Mouse (Mus musculus) kidney, adult 2 months (tissue): ENCODE measurements around the gene Slco2b1. TPM values are rescaled to one million over a fixed set of nuclear protein-coding genes. Genes with fewer than 3 reads are reported as not detected.
"Not testable (repeated sequence)": the region's sequence is repeated elsewhere in the genome, so short reads cannot be mapped to it uniquely, and the experiment has no call there.

Experiments used
- DNase-seq: peaks from one replicate; pipeline ENCODE4 v3.0.0; 2021
- H3K27ac ChIP-seq: fragments of 200-500 bp; 2 replicates; pipeline ENCODE4 v1.5.1; 2012; ENCODE audit warnings: low read depth, low read length, control low read depth, inconsistent platforms; ENCODE audit not compliant: insufficient read depth
- H3K27me3 ChIP-seq: fragments of 200-500 bp; replicated peaks from 2 replicates; pipeline ENCODE4 v1.6.1; 2012; ENCODE audit warnings: mild to moderate bottlenecking, moderate library complexity, low read length, inconsistent platforms; ENCODE audit not compliant: control insufficient read depth, insufficient read depth
- H3K36me3 ChIP-seq: fragments of 200-500 bp; 2 replicates; pipeline ENCODE4 v1.6.1; 2012; ENCODE audit warnings: mild to moderate bottlenecking, moderate library complexity, low read length, inconsistent platforms; ENCODE audit not compliant: control insufficient read depth, insufficient read depth
- H3K4me1 ChIP-seq: fragments of 200-500 bp; 2 replicates; pipeline ENCODE4 v1.6.1; 2011; ENCODE audit warnings: low read length; ENCODE audit not compliant: control insufficient read depth, insufficient read depth
- H3K4me3 ChIP-seq: fragments of 200-500 bp; 2 replicates; pipeline ENCODE4 v1.5.1; 2011; ENCODE audit warnings: mild to moderate bottlenecking, low read depth, low read length, control low read depth; ENCODE audit not compliant: insufficient read depth
- CTCF ChIP-seq: fragments of 200-500 bp; conservative IDR thresholded peaks from 2 replicates; pipeline ENCODE4 v1.5.1; 2011; ENCODE audit warnings: low read depth, mild to moderate bottlenecking, control low read depth, low read length, moderate library complexity, mixed read lengths; ENCODE audit not compliant: insufficient read depth, insufficient read length
- POLR2A ChIP-seq: fragments of 200-500 bp; IDR thresholded peaks from one replicate; pipeline ENCODE4 v1.6.1; 2011; ENCODE audit warnings: low read depth, low read length, control low read depth
- WGBS: fragments of 180-500 bp; shearing (Covaris S2); methylation state at CpG from one replicate; pipeline ENCODE4 v1.1.7; 2018; 5-methylcytosine and 5-hydroxymethylcytosine counted together
- polyA plus RNA-seq: library from polyadenylated mRNA; depleted of rRNA; stranded (reverse); fragments of >200 nt; gene quantifications from 2 replicates; pipeline ENCODE4 v1.2.3, GENCODE M21; 2012

Gene Slco2b1
- polyA plus RNA-seq, 1 experiment = 28.4 TPM

GRCm38 (mm10) chr7:99702201-99702600, 8.9 kb downstream of the Slco2b1 start:
- no peak for TF ChIP-seq CTCF
- DNase-seq = peak; percentile 58
- H3K27me3 ChIP-seq = no peaks in the 10 kb centered on the region
- 53% methylated on average over 6 of the region's 6 CpGs for WGBS
- no peaks in the 10 kb centered on the region for H3K36me3 ChIP-seq
- peak overlapping the region; percentile 68 for H3K27ac ChIP-seq
- no peaks in the 10 kb centered on the region for H3K4me1 ChIP-seq
- no peak overlapping the region for H3K4me3 ChIP-seq

- 83% methylated on average over 4 of the region's 4 CpGs for WGBS
- peak overlapping the region; percentile 40; the same call in 1 of the 2 replicates for H3K27ac ChIP-seq
Observed at GRCm38 (mm10) chr7:99700641-99701040, 10.5 kb downstream of the Slco2b1 start.

DNA sequence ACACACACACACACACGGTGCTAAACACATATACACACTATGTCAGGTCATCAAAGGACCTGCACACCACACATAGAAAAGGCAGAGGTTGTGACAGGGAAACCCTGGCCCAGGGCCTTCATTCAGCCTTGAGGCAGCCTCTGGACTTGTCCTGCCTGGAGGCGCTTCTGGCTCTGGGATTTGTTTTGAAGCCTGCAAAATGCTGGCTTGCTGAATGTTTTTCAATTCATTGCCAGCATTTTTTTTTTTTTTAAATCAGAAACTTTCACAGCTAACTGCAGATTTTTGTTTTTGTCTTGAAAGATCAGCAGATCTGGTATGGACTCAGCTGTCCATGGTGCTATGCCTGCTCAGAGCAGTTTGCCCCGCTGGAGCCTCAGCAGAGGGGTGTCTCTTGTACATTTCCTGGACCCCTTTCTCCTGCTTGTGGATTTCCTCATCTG, 11.4 kb downstream of the Slco2b1 start:
- no peaks in the 10 kb centered on the region for H3K27me3 ChIP-seq
- H3K27ac ChIP-seq = 0 out of 2 replicates have a peak overlapping the region, but pooled peaks have one; percentile 36
- TF ChIP-seq CTCF (no peak), POLR2A (no peak)
- DNase-seq = peak; percentile 69
- no peak overlapping the region for H3K4me3 ChIP-seq
- 44% methylated on average over 3 of the region's 3 CpGs for WGBS
- no peaks in the 10 kb centered on the region for H3K36me3 ChIP-seq
- H3K4me1 ChIP-seq = peaks cover 11% of the 10 kb centered on the region; the same call in 1 of the 2 replicates

More at GRCm38 (mm10) chr7:99700641-99701040, 10.5 kb downstream of the Slco2b1 start:
- peaks cover 5% of the 10 kb centered on the region; the same call in 1 of the 2 replicates for H3K4me1 ChIP-seq
- TF ChIP-seq CTCF = no peak
- no peak for TF ChIP-seq POLR2A
- H3K4me3 ChIP-seq = no peak overlapping the region
- H3K27me3 ChIP-seq = no peaks in the 10 kb centered on the region
- no peak for DNase-seq
- H3K36me3 ChIP-seq = no peaks in the 10 kb centered on the region

DNA sequence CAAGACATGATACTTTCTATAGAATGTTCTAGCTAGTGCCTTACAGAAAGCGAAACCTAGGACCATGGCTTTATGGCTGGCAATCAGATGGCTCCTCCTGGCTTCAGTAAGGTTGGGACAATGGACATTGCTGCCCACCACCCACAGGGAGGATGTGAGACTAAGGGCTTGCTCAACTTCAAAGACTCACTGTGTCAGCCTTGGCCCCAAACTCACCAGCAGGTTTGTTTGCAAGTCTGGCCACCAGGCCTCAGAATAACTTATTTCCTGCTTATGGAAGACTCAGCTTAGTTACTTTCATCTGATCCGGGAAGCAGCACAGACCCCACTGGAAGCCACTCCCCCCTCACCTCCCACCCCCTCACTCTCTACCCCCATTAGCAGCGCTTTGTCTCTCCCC, 12.0 kb downstream of the Slco2b1 start:
- Histone ChIP-seq H3K4me1 (peaks cover 11% of the 10 kb centered on the region; the same call in 1 of the 2 replicates), H3K27me3 (no peaks in the 10 kb centered on the region), H3K36me3 (no peaks in the 10 kb centered on the region), H3K4me3 (no peak overlapping the region), H3K27ac (peak overlapping the region; percentile 41; the same call in 1 of the 2 replicates)
- DNase-seq = no peak
- no peak for TF ChIP-seq CTCF
- WGBS = 53% methylated on average over 3 of the region's 3 CpGs

- Histone ChIP-seq H3K4me1 (peaks cover 11% of the 10 kb centered on the region; the same call in 1 of the 2 replicates), H3K27me3 (no peaks in the 10 kb centered on the region), H3K27ac (no peak overlapping the region), H3K36me3 (no peaks in the 10 kb centered on the region), H3K4me3 (no peak overlapping the region)
- WGBS = 84% methylated on average over 3 of the region's 3 CpGs
- no peak for DNase-seq
- no peak for TF ChIP-seq CTCF
- no peak for TF ChIP-seq POLR2A
Observed at GRCm38 (mm10) chr7:99698576-99698975, 12.6 kb downstream of the Slco2b1 start.

DNA sequence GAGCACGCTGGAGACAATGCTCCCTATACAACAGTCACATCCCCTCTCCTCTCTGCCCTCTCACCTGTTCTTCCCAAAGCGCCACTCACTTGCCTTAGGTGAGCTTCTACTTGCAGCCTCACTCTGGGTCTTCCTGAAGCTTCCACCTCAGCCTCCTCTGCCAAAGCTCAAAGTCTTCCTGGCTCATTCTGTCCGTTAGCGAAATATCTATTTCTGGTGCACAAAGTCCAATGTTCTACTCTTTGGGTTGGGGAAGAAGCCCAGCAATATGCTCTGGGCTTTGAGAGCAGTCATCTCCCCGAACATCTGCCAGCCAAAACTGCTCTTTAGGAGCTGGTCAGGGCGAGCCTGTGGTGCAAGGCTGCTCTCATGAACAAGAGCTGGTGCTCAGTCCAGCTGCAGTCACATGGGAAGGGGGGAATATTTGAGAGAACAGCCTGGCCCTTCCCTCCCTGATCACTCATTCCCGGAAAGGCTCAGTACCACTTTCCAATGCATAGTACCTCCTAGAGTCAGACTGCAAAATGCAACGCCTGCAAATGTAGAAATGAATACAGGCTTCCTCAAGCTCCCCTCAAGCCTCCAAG, 15.6 kb downstream of the Slco2b1 start:
- WGBS = 67% methylated on average over 8 of the region's 8 CpGs
- H3K36me3 ChIP-seq = no peaks in the 10 kb centered on the region
- H3K27me3 ChIP-seq = no peaks in the 10 kb centered on the region
- peak; percentile 84 for DNase-seq
- no peak overlapping the region for H3K27ac ChIP-seq
- H3K4me3 ChIP-seq = no peak overlapping the region
- no peak for TF ChIP-seq CTCF
- no peak for TF ChIP-seq POLR2A
- H3K4me1 ChIP-seq = peaks cover 11% of the 10 kb centered on the region; the same call in 1 of the 2 replicates

DNA sequence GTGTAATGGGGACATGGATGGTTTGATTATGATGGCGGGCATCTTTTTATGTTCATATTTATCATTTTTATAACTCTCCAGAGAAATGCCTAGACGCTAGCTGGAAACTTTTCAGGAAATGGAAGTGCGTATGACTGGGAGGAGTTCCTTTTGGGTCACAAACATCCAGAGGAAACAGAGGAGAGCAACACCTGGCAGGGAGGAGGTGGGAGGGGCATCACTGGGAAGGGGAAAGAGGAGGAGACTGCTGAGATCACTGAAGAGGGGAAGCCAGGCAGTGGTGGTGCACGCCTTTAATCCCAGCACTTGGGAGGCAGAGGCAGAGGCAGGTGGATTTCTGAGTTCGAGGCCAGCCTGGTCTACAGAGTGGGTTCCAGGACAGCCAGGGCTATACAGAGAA, 16.7 kb downstream of the Slco2b1 start:
- H3K4me1 ChIP-seq = peaks cover 11% of the 10 kb centered on the region; the same call in 1 of the 2 replicates
- not testable (repeated sequence) for H3K27me3 ChIP-seq, H3K27ac ChIP-seq, H3K4me3 ChIP-seq, H3K36me3 ChIP-seq
- peak; percentile 31 for DNase-seq
- 60% methylated on average over 5 of the region's 5 CpGs for WGBS
